Mouse (Mus musculus): ENCODE measurements around the gene Col15a1. TPM values are rescaled to one million over a fixed set of nuclear protein-coding genes. Genes with fewer than 3 reads are reported as not detected.

Col15a1 gene
- polyA plus RNA-seq, 1 experiment from 2014 or later: 0.57 TPM

DNA sequence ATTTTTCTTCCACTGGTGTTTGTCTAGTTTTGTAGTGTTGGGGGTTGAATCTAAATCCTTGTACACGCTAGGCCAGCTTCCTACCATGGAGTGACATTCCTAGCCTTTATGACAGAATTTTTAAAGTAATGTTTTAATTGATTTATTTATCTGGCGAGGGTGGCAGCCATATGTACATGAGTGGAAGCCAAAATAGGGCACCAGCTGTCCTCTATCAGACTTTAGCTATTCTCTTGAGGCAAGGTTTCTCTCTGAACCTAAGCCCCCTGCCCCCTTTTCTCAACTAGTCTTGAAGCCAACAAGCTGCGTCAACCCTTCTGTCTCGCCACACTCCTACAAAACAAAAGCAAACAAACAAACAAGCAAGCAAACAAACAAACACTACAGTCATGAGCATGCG, 57.6 kb downstream of the Col15a1 start:
- WGBS (ENCODE audit: insufficient replicate concordance): 61% methylated on average over 5 of the region's 5 CpGs
- Histone ChIP-seq H3K27ac (ENCODE audit: low read length) (no peak overlapping the region), H3K4me3 (ENCODE audit: low read depth, low read length) (no peak overlapping the region), H3K4me1 (ENCODE audit: control insufficient read depth, low read depth, low read length) (no peaks in the 10 kb centered on the region), H3K27me3 (ENCODE audit: control insufficient read depth, insufficient read depth, low read depth, low read length) (no peaks in the 10 kb centered on the region), H3K9ac (ENCODE audit: low read depth, low read length) (no peak overlapping the region), H3K4me2 (ENCODE audit: low read depth, low read length) (no peak overlapping the region), H3K36me3 (ENCODE audit: control insufficient read depth, insufficient read depth) (no peaks in the 10 kb centered on the region), H3K9me3 (replicated peaks; ENCODE audit: control insufficient read depth, low read length) (no peaks in the 10 kb centered on the region)
- ATAC-seq (ENCODE audit: low read depth): no peak

GRCm38 (mm10) chr4:47272452-47273130, 64.6 kb downstream of the Col15a1 start:
- Histone ChIP-seq H3K9me3 (replicated peaks; ENCODE audit: control insufficient read depth, low read length) (no peaks in the 10 kb centered on the region), H3K4me1 (ENCODE audit: control insufficient read depth, low read depth, low read length) (no peaks in the 10 kb centered on the region), H3K36me3 (ENCODE audit: control insufficient read depth, insufficient read depth) (no peaks in the 10 kb centered on the region), H3K27ac (ENCODE audit: low read length) (no peak overlapping the region), H3K4me2 (ENCODE audit: low read depth, low read length) (no peak overlapping the region), H3K4me3 (ENCODE audit: low read depth, low read length) (no peak overlapping the region), H3K9ac (ENCODE audit: low read depth, low read length) (no peak overlapping the region), H3K27me3 (ENCODE audit: control insufficient read depth, insufficient read depth, low read depth, low read length) (no peaks in the 10 kb centered on the region)
- ATAC-seq (ENCODE audit: low read depth): no peak
- 61% methylated on average over 9 of the region's 9 CpGs for WGBS (ENCODE audit: insufficient replicate concordance)

- Histone ChIP-seq H3K9ac (ENCODE audit: low read depth, low read length) (no peak overlapping the region), H3K27me3 (ENCODE audit: control insufficient read depth, insufficient read depth, low read depth, low read length) (no peaks in the 10 kb centered on the region), H3K4me3 (ENCODE audit: low read depth, low read length) (no peak overlapping the region), H3K9me3 (replicated peaks; ENCODE audit: control insufficient read depth, low read length) (no peaks in the 10 kb centered on the region), H3K27ac (ENCODE audit: low read length) (no peak overlapping the region), H3K36me3 (ENCODE audit: control insufficient read depth, insufficient read depth) (no peaks in the 10 kb centered on the region), H3K4me2 (ENCODE audit: low read depth, low read length) (no peak overlapping the region), H3K4me1 (ENCODE audit: control insufficient read depth, low read depth, low read length) (no peaks in the 10 kb centered on the region)
- ATAC-seq (ENCODE audit: low read depth): no peak
- WGBS (ENCODE audit: insufficient replicate concordance): 64% methylated on average over 8 of the region's 8 CpGs
Measured at GRCm38 (mm10) chr4:47273795-47274194, 65.8 kb downstream of the Col15a1 start.

DNA sequence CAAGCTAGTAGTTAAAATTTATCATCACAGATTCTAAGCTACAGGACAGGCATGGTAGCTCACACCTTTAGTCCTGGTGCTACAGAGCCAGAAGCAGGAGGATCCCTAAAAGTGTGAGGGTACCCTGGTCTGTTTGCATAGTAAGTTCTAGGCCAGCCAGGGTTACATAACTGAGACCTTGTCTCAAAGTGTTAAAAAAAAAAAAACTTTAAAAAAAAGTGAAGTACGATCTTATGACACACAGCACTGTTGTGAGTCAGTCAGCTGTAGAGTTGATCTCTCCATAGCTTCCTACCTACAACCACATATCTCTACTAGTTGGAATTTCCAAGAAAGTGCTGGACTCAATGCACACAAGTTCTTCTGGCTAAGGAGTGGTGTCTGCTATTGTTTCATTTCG, 67.0 kb downstream of the Col15a1 start:
- Histone ChIP-seq H3K4me2 (ENCODE audit: low read depth, low read length) (no peak overlapping the region), H3K4me3 (ENCODE audit: low read depth, low read length) (no peak overlapping the region), H3K27ac (ENCODE audit: low read length) (no peak overlapping the region), H3K4me1 (ENCODE audit: control insufficient read depth, low read depth, low read length) (no peaks in the 10 kb centered on the region), H3K36me3 (ENCODE audit: control insufficient read depth, insufficient read depth) (no peaks in the 10 kb centered on the region), H3K9ac (ENCODE audit: low read depth, low read length) (no peak overlapping the region), H3K9me3 (replicated peaks; ENCODE audit: control insufficient read depth, low read length) (no peaks in the 10 kb centered on the region), H3K27me3 (ENCODE audit: control insufficient read depth, insufficient read depth, low read depth, low read length) (no peaks in the 10 kb centered on the region)
- WGBS (ENCODE audit: insufficient replicate concordance): 43% methylated on average over 2 of the region's 2 CpGs
- ATAC-seq (ENCODE audit: low read depth): no peak

DNA sequence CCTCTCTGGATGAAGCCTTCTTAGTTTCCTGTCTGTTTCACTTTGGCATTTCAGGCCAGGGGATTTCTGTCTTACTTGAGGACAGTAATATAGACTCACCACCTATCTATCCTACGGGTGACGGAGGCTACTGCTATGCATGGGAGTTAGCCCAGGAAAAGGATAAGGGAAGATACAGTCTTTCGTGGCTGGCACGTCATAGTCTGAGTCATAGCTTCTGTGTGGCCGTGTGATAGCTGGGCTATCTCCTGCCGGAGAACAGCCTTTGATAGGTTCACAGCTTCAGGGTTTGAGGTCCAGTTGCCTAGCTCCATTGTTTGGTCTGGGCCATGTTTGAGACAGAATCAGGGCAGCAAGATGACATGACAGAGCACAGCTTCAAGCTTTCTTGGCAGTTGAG, 70.4 kb downstream of the Col15a1 start:
- no peak overlapping the region for H3K9ac ChIP-seq (ENCODE audit: low read depth, low read length)
- no peaks in the 10 kb centered on the region for H3K27me3 ChIP-seq (ENCODE audit: control insufficient read depth, insufficient read depth, low read depth, low read length)
- no peaks in the 10 kb centered on the region for H3K4me1 ChIP-seq (ENCODE audit: control insufficient read depth, low read depth, low read length)
- H3K36me3 ChIP-seq (ENCODE audit: control insufficient read depth, insufficient read depth): no peaks in the 10 kb centered on the region
- H3K27ac ChIP-seq (ENCODE audit: low read length): no peak overlapping the region
- no peaks in the 10 kb centered on the region for H3K9me3 ChIP-seq (replicated peaks; ENCODE audit: control insufficient read depth, low read length)
- no peak for ATAC-seq (ENCODE audit: low read depth)
- no peak overlapping the region for H3K4me2 ChIP-seq (ENCODE audit: low read depth, low read length)
- 27% methylated on average over 6 of the region's 6 CpGs for WGBS (ENCODE audit: insufficient replicate concordance)
- H3K4me3 ChIP-seq (ENCODE audit: low read depth, low read length): no peak overlapping the region

- H3K27ac ChIP-seq (ENCODE audit: low read length): no peak overlapping the region
- no peaks in the 10 kb centered on the region for H3K9me3 ChIP-seq (replicated peaks; ENCODE audit: control insufficient read depth, low read length)
- no peaks in the 10 kb centered on the region for H3K36me3 ChIP-seq (ENCODE audit: control insufficient read depth, insufficient read depth)
- H3K4me3 ChIP-seq (ENCODE audit: low read depth, low read length): no peak overlapping the region
- no peak for ATAC-seq (ENCODE audit: low read depth)
- 70% methylated on average over 10 of the region's 10 CpGs for WGBS (ENCODE audit: insufficient replicate concordance)
- no peak overlapping the region for H3K4me2 ChIP-seq (ENCODE audit: low read depth, low read length)
- no peaks in the 10 kb centered on the region for H3K27me3 ChIP-seq (ENCODE audit: control insufficient read depth, insufficient read depth, low read depth, low read length)
- no peaks in the 10 kb centered on the region for H3K4me1 ChIP-seq (ENCODE audit: control insufficient read depth, low read depth, low read length)
- no peak overlapping the region for H3K9ac ChIP-seq (ENCODE audit: low read depth, low read length)
Measured at GRCm38 (mm10) chr4:47279085-47279707, 71.2 kb downstream of the Col15a1 start.

DNA sequence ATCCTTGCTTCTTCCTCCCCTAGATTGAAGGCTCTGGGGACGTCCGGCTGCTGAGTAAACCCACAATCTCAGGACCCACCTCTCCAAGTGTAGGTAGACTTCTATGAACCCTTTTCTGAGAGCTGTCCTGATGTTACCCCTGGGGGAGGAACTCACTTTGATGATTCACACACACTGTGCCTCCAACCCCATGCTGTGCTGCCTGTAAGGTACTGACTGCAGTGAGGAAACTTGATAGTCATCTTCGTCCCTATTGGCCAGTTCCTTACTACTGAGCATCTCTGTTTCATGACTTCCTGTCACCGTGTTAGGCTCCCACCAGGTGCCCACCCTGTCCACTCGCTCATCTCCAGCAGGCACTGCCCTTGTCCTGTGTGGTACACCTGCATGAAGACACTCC, 72.2 kb downstream of the Col15a1 start:
- peaks cover 3% of the 10 kb centered on the region for H3K4me1 ChIP-seq (ENCODE audit: control insufficient read depth, low read depth, low read length)
- no peaks in the 10 kb centered on the region for H3K9me3 ChIP-seq (replicated peaks; ENCODE audit: control insufficient read depth, low read length)
- no peak overlapping the region for H3K27ac ChIP-seq (ENCODE audit: low read length)
- WGBS (ENCODE audit: insufficient replicate concordance): 59% methylated on average over 5 of the region's 5 CpGs
- H3K36me3 ChIP-seq (ENCODE audit: control insufficient read depth, insufficient read depth): no peaks in the 10 kb centered on the region
- H3K27me3 ChIP-seq (ENCODE audit: control insufficient read depth, insufficient read depth, low read depth, low read length): no peaks in the 10 kb centered on the region
- no peak for ATAC-seq (ENCODE audit: low read depth)
- no peak overlapping the region for H3K4me2 ChIP-seq (ENCODE audit: low read depth, low read length)
- no peak overlapping the region for H3K9ac ChIP-seq (ENCODE audit: low read depth, low read length)
- no peak overlapping the region for H3K4me3 ChIP-seq (ENCODE audit: low read depth, low read length)

DNA sequence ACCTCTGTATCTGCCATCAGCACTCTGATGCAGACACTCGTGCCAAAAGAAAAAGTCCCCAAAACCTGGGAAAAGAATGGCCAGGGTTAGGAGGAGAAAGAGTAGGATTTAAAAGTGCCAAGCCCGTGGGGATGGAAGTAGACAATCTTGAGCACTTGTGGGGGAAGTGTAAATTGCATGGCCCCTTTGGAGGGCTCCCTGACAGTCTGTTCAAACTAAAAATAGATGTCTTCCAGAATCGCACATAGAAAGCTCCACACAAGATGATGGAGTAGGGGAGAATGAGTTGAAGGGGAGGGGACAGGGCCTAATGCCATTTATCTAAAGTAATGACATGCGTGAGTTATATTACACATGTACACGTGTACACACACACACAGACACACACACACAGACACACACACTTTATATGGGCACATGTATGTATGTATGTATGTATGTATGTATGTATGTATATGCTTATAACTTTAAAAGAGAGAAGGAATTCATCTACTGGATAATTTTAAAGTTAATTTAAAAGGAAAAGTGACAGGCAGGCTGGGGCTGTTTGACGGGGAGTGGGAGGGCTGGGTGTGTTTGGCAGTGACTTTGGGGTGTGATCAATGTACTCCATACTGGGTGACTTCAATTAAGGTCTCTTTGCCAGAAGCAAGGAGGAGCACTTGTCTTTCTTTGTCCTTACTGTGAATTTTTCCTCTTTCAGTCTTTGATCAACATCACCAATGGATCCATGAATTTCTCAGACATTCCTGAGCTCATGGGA, 74.1 kb downstream of the Col15a1 start:
- 52% methylated on average over 6 of the region's 6 CpGs for WGBS (ENCODE audit: insufficient replicate concordance)
- H3K36me3 ChIP-seq (ENCODE audit: control insufficient read depth, insufficient read depth): no peaks in the 10 kb centered on the region
- H3K4me1 ChIP-seq (ENCODE audit: control insufficient read depth, low read depth, low read length): peaks cover 3% of the 10 kb centered on the region
- H3K27me3 ChIP-seq (ENCODE audit: control insufficient read depth, insufficient read depth, low read depth, low read length): no peaks in the 10 kb centered on the region
- no peak for ATAC-seq (ENCODE audit: low read depth)
- no peaks in the 10 kb centered on the region for H3K9me3 ChIP-seq (replicated peaks; ENCODE audit: control insufficient read depth, low read length)
- no peak overlapping the region for H3K9ac ChIP-seq (ENCODE audit: low read depth, low read length)
- no peak overlapping the region for H3K4me2 ChIP-seq (ENCODE audit: low read depth, low read length)
- H3K4me3 ChIP-seq (ENCODE audit: low read depth, low read length): no peak overlapping the region
- no peak overlapping the region for H3K27ac ChIP-seq (ENCODE audit: low read length)

DNA sequence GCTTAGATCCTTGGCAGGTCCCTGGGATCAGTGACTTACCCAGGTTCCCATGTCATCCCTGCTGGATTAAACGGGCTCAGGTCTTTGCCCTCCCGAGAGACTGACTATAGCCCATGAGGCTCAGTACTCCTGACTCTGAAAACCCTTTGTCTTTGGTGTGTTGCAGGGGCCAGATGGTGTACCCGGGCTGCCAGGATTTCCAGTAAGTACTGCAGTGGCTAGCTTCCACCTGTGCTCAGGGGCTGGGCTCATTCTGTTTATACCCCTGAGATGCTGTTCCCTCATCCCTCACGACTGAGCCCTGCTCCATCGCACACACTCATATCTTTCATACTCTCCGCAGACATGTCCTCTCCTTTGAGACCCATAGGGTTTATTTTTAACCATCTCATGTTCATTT, 76.3 kb downstream of the Col15a1 start:
- H3K4me2 ChIP-seq (ENCODE audit: low read depth, low read length): no peak overlapping the region
- 58% methylated on average over 6 of the region's 6 CpGs for WGBS (ENCODE audit: insufficient replicate concordance)
- no peak overlapping the region for H3K4me3 ChIP-seq (ENCODE audit: low read depth, low read length)
- H3K4me1 ChIP-seq (ENCODE audit: control insufficient read depth, low read depth, low read length): peaks cover 3% of the 10 kb centered on the region
- no peak overlapping the region for H3K27ac ChIP-seq (ENCODE audit: low read length)
- H3K36me3 ChIP-seq (ENCODE audit: control insufficient read depth, insufficient read depth): no peaks in the 10 kb centered on the region
- no peaks in the 10 kb centered on the region for H3K9me3 ChIP-seq (replicated peaks; ENCODE audit: control insufficient read depth, low read length)
- no peaks in the 10 kb centered on the region for H3K27me3 ChIP-seq (ENCODE audit: control insufficient read depth, insufficient read depth, low read depth, low read length)
- no peak overlapping the region for H3K9ac ChIP-seq (ENCODE audit: low read depth, low read length)
- no peak for ATAC-seq (ENCODE audit: low read depth)
